Mouse (Mus musculus): Measurements from ENCODE around the gene Mchr1. TPM values are rescaled to one million over a fixed set of nuclear protein-coding genes. Genes with fewer than 3 reads are reported as not detected.

Mchr1 gene
- 0.25 TPM in 1 of 2 replicates, not detected in the other for polyA plus RNA-seq (2016; fragmentation: Nextera tagmentation; extraction: Ambion mirVana)

- H3K27me3 ChIP-seq (ENCODE audit: low read depth, poor library complexity, severe bottlenecking), result peaks cover 58% of the 10 kb centered on the region
- H3K27ac ChIP-seq, result 0 out of 2 replicates have a peak within 1 kb of the TSS, but pooled peaks have one; percentile 5
These were observed at the start of gene Mchr1 for GRCm38 (mm10) chr15:81235086-81235920. TSS of gene Mchr1 (plus strand) at chr15:81235499.

GRCm38 (mm10) chr15:81189061-81189460, 46.2 kb upstream of the Mchr1 start:
- DNase-seq (ENCODE audit: low spot score), result no peak
- Histone ChIP-seq H3K36me3 (peaks cover 17% of the 10 kb centered on the region), H3K4me1 (peaks cover 24% of the 10 kb centered on the region), H3K27me3 (ENCODE audit: low read depth, poor library complexity, severe bottlenecking) (no peaks in the 10 kb centered on the region), H3K9me3 (replicated peaks) (no peaks in the 10 kb centered on the region), H3K27ac (no peak overlapping the region), H3K4me3 (no peak overlapping the region; the same call in 1 of the 2 replicates)
- WGBS, result 92% methylated on average over 2 of the region's 2 CpGs

More at GRCm38 (mm10) chr15:81235086-81235920, at the start of gene Mchr1:
- H3K36me3 ChIP-seq, result no peaks in the 10 kb centered on the region
- H3K4me3 ChIP-seq, result peak within 1 kb of the TSS; percentile 49
- H3K4me1 ChIP-seq, result peaks cover 17% of the 10 kb centered on the region
- H3K9me3 ChIP-seq (replicated peaks), result no peaks in the 10 kb centered on the region
- 1% methylated on average over 25 of the region's 25 CpGs for WGBS
- DNase-seq (ENCODE audit: low spot score), result peak; percentile 70

- Histone ChIP-seq H3K9me3 (replicated peaks) (no peaks in the 10 kb centered on the region), H3K4me1 (peaks cover 24% of the 10 kb centered on the region), H3K36me3 (peaks cover 17% of the 10 kb centered on the region), H3K27me3 (ENCODE audit: low read depth, poor library complexity, severe bottlenecking) (no peaks in the 10 kb centered on the region), H3K27ac (peak overlapping the region; percentile 89), H3K4me3 (peak overlapping the region; percentile 93)
- no peak for DNase-seq (ENCODE audit: low spot score)
- WGBS, result 2% methylated on average over 46 of the region's 46 CpGs
These were observed 45.2 kb upstream of the Mchr1 start for GRCm38 (mm10) chr15:81190011-81190629.

- peak; percentile 98 for DNase-seq (ENCODE audit: low spot score)
- H3K9me3 ChIP-seq (replicated peaks), result no peaks in the 10 kb centered on the region
- peak within 1 kb of the TSS; percentile 89 for H3K27ac ChIP-seq
- peak within 1 kb of the TSS; percentile 93 for H3K4me3 ChIP-seq
- peaks cover 24% of the 10 kb centered on the region for H3K4me1 ChIP-seq
- peaks cover 17% of the 10 kb centered on the region for H3K36me3 ChIP-seq
- no peaks in the 10 kb centered on the region for H3K27me3 ChIP-seq (ENCODE audit: low read depth, poor library complexity, severe bottlenecking)
- WGBS, result under 1% methylated on average over 39 of the region's 48 CpGs
These were observed 44.6 kb upstream of the Mchr1 start, which contains the start of gene Mrtfa for GRCm38 (mm10) chr15:81190630-81191178. TSS of gene Mrtfa (minus strand) at chr15:81190757.

- H3K4me3 ChIP-seq, result peak overlapping the region; percentile 93
- WGBS, result 31% methylated on average over 9 of the region's 9 CpGs
- H3K36me3 ChIP-seq, result peaks cover 17% of the 10 kb centered on the region
- no peaks in the 10 kb centered on the region for H3K27me3 ChIP-seq (ENCODE audit: low read depth, poor library complexity, severe bottlenecking)
- no peak for DNase-seq (ENCODE audit: low spot score)
- peak overlapping the region; percentile 89 for H3K27ac ChIP-seq
- no peaks in the 10 kb centered on the region for H3K9me3 ChIP-seq (replicated peaks)
- peaks cover 24% of the 10 kb centered on the region for H3K4me1 ChIP-seq
These were observed 44.0 kb upstream of the Mchr1 start for GRCm38 (mm10) chr15:81191303-81191702.

GRCm38 (mm10) chr15:81192316-81192715, 43.0 kb upstream of the Mchr1 start:
- 88% methylated on average over 5 of the region's 5 CpGs for WGBS
- DNase-seq (ENCODE audit: low spot score), result no peak
- peaks cover 8% of the 10 kb centered on the region for H3K36me3 ChIP-seq
- H3K4me1 ChIP-seq, result peaks cover 24% of the 10 kb centered on the region
- H3K4me3 ChIP-seq, result no peak overlapping the region
- no peaks in the 10 kb centered on the region for H3K9me3 ChIP-seq (replicated peaks)
- H3K27ac ChIP-seq, result no peak overlapping the region
- no peaks in the 10 kb centered on the region for H3K27me3 ChIP-seq (ENCODE audit: low read depth, poor library complexity, severe bottlenecking)

- Histone ChIP-seq H3K9me3 (replicated peaks) (no peaks in the 10 kb centered on the region), H3K36me3 (peaks cover 4% of the 10 kb centered on the region; the same call in 1 of the 2 replicates), H3K27ac (no peak overlapping the region), H3K4me3 (no peak overlapping the region), H3K4me1 (peaks cover 24% of the 10 kb centered on the region), H3K27me3 (ENCODE audit: low read depth, poor library complexity, severe bottlenecking) (no peaks in the 10 kb centered on the region)
- 94% methylated on average over 8 of the region's 8 CpGs for WGBS
- no peak for DNase-seq (ENCODE audit: low spot score)
These were observed 42.4 kb upstream of the Mchr1 start for GRCm38 (mm10) chr15:81192858-81193257.

- DNase-seq (ENCODE audit: low spot score), result no peak
- WGBS, result 87% methylated on average over 6 of the region's 6 CpGs
These were observed 40.5 kb upstream of the Mchr1 start for GRCm38 (mm10) chr15:81194791-81195190.

GRCm38 (mm10) chr15:81195447-81195846, 39.9 kb upstream of the Mchr1 start:
- no peak overlapping the region for H3K4me3 ChIP-seq
- H3K9me3 ChIP-seq (replicated peaks), result no peaks in the 10 kb centered on the region
- H3K4me1 ChIP-seq, result peaks cover 6% of the 10 kb centered on the region
- WGBS, result 49% methylated on average over 4 of the region's 4 CpGs
- DNase-seq (ENCODE audit: low spot score), result no peak
- no peaks in the 10 kb centered on the region for H3K36me3 ChIP-seq
- no peaks in the 10 kb centered on the region for H3K27me3 ChIP-seq (ENCODE audit: low read depth, poor library complexity, severe bottlenecking)
- H3K27ac ChIP-seq, result no peak overlapping the region

More at GRCm38 (mm10) chr15:81194791-81195190, 40.5 kb upstream of the Mchr1 start:
- Histone ChIP-seq H3K4me1 (peaks cover 10% of the 10 kb centered on the region), H3K27ac (no peak overlapping the region), H3K4me3 (no peak overlapping the region), H3K36me3 (no peaks in the 10 kb centered on the region), H3K9me3 (replicated peaks) (no peaks in the 10 kb centered on the region), H3K27me3 (ENCODE audit: low read depth, poor library complexity, severe bottlenecking) (no peaks in the 10 kb centered on the region)

- H3K27ac ChIP-seq, result no peak overlapping the region
- H3K27me3 ChIP-seq (ENCODE audit: low read depth, poor library complexity, severe bottlenecking), result no peaks in the 10 kb centered on the region
- H3K36me3 ChIP-seq, result no peaks in the 10 kb centered on the region
- WGBS, result 93% methylated on average over 10 of the region's 10 CpGs
- no peak overlapping the region for H3K4me3 ChIP-seq
- no peaks in the 10 kb centered on the region for H3K9me3 ChIP-seq (replicated peaks)
- no peak for DNase-seq (ENCODE audit: low spot score)
- no peaks in the 10 kb centered on the region for H3K4me1 ChIP-seq
These were observed 38.1 kb upstream of the Mchr1 start for GRCm38 (mm10) chr15:81197197-81197596.

- Histone ChIP-seq H3K27me3 (ENCODE audit: low read depth, poor library complexity, severe bottlenecking) (no peaks in the 10 kb centered on the region), H3K9me3 (replicated peaks) (no peaks in the 10 kb centered on the region), H3K4me1 (no peaks in the 10 kb centered on the region), H3K36me3 (no peaks in the 10 kb centered on the region), H3K27ac (no peak overlapping the region), H3K4me3 (no peak overlapping the region)
- no peak for DNase-seq (ENCODE audit: low spot score)
- WGBS, result 88% methylated on average over 5 of the region's 5 CpGs
These were observed 36.9 kb upstream of the Mchr1 start for GRCm38 (mm10) chr15:81198447-81198846.

GRCm38 (mm10) chr15:81199372-81199959, 35.8 kb upstream of the Mchr1 start:
- 31% methylated on average over 4 of the region's 4 CpGs for WGBS
- peak; percentile 79 for DNase-seq (ENCODE audit: low spot score)
- H3K4me3 ChIP-seq, result no peak overlapping the region
- H3K4me1 ChIP-seq, result no peaks in the 10 kb centered on the region
- no peaks in the 10 kb centered on the region for H3K36me3 ChIP-seq
- no peaks in the 10 kb centered on the region for H3K9me3 ChIP-seq (replicated peaks)
- H3K27ac ChIP-seq, result no peak overlapping the region
- no peaks in the 10 kb centered on the region for H3K27me3 ChIP-seq (ENCODE audit: low read depth, poor library complexity, severe bottlenecking)

Measured in limb, embryonic 10.5 days (tissue).